Mouse (Mus musculus): ENCODE results near the gene Adcy6. TPM values are rescaled to one million over a fixed set of nuclear protein-coding genes. Genes with fewer than 3 reads are reported as not detected.
A peak's percentile ranks its signal among the peaks of the same experiment; 100 is the strongest.

The Adcy6 gene
- total RNA-seq (2022): 10 to 100 TPM; 13.4 to 21.4 (median 19.1) TPM

- peak; percentile 58 to 60 for DNase-seq (ENCODE audit: low spot score in 2 of 2)
Observed at GRCm38 (mm10) chr15:98609331-98610130, at the start of gene Adcy6. Gene Adcy6 (minus strand): TSS chr15:98610076.

GRCm38 (mm10) chr15:98656982-98657751, 47.3 kb upstream of the Adcy6 start:
- no peak for DNase-seq (ENCODE audit: low spot score in 2 of 2)

GRCm38 (mm10) chr15:98652174-98652573, 42.3 kb upstream of the Adcy6 start:
- DNase-seq (ENCODE audit: low spot score in 2 of 2): no peak

GRCm38 (mm10) chr15:98651431-98651830, 41.6 kb upstream of the Adcy6 start:
- no peak for DNase-seq (ENCODE audit: low spot score in 2 of 2)

GRCm38 (mm10) chr15:98648071-98648470, 38.2 kb upstream of the Adcy6 start:
- no peak for DNase-seq (ENCODE audit: low spot score in 2 of 2)

GRCm38 (mm10) chr15:98647308-98647707, 37.4 kb upstream of the Adcy6 start:
- no peak for DNase-seq (ENCODE audit: low spot score in 2 of 2)

GRCm38 (mm10) chr15:98646737-98647136, 36.9 kb upstream of the Adcy6 start:
- DNase-seq (ENCODE audit: low spot score in 2 of 2): no peak

- no peak for DNase-seq (ENCODE audit: low spot score in 2 of 2)
Observed at GRCm38 (mm10) chr15:98645057-98646026, 35.5 kb upstream of the Adcy6 start.

- DNase-seq (ENCODE audit: low spot score in 2 of 2): no peak
Observed at GRCm38 (mm10) chr15:98644406-98644805, 34.5 kb upstream of the Adcy6 start.

GRCm38 (mm10) chr15:98640157-98640556, 30.3 kb upstream of the Adcy6 start:
- no peak for DNase-seq (ENCODE audit: low spot score in 2 of 2)

- DNase-seq (ENCODE audit: low spot score in 2 of 2): no peak
Observed at GRCm38 (mm10) chr15:98637155-98637554, 27.3 kb upstream of the Adcy6 start.

- DNase-seq (ENCODE audit: low spot score in 2 of 2): no peak
Observed at GRCm38 (mm10) chr15:98636517-98636916, 26.6 kb upstream of the Adcy6 start.

- DNase-seq (ENCODE audit: low spot score in 2 of 2): no peak
Observed at GRCm38 (mm10) chr15:98635291-98635841, 25.5 kb upstream of the Adcy6 start.

- peak in 1 of 2 experiments; percentile 49 for DNase-seq (ENCODE audit: low spot score in 2 of 2)
Observed at GRCm38 (mm10) chr15:98634541-98635081, 24.7 kb upstream of the Adcy6 start.

GRCm38 (mm10) chr15:98633822-98634470, 24.1 kb upstream of the Adcy6 start:
- no peak for DNase-seq (ENCODE audit: low spot score in 2 of 2)

- no peak for DNase-seq (ENCODE audit: low spot score in 2 of 2)
Observed at GRCm38 (mm10) chr15:98632921-98633320, 23.0 kb upstream of the Adcy6 start.

GRCm38 (mm10) chr15:98632107-98632744, 22.4 kb upstream of the Adcy6 start:
- DNase-seq (ENCODE audit: low spot score in 2 of 2): no peak

- DNase-seq (ENCODE audit: low spot score in 2 of 2): peak in 1 of 2 experiments; percentile 71
Observed at GRCm38 (mm10) chr15:98631493-98631892, 21.6 kb upstream of the Adcy6 start.

GRCm38 (mm10) chr15:98630540-98630939, 20.7 kb upstream of the Adcy6 start, which contains the start of gene Cacnb3:
Gene Cacnb3 (plus strand): TSS chr15:98630840.
- no peak for DNase-seq (ENCODE audit: low spot score in 2 of 2)

- DNase-seq (ENCODE audit: low spot score in 2 of 2): no peak
Observed at GRCm38 (mm10) chr15:98629464-98629863, 19.6 kb upstream of the Adcy6 start.

All from gastrocnemius, adult 8-10 months (tissue).